Mouse (Mus musculus): ENCODE results near the gene Kcnj6.

DNA sequence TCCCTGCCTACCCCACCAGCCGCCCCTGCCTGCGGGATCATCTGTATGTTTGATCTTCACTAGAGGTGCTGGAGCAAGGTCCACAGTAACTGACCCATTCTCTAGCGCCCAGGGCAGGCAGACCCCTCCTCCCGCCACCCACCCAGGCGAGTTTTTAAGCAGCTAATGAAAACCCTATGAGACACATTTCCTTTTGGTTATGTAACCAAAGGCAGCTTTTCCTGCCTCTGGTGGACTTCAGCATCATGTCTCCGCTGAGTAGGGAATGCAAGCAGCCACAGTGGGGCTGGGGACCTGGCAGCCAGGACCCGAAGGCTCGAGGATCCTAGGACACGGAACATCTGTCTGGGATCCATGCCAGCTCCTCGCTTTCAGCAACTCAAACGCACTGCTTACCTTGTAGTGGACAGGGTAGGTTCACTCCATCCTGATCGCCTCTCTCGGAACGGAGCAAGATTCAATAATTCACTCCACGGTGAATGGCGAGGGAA is 665 bp downstream of the Kcnj6 start:
- TF ChIP-seq CTCF (IDR thresholded peaks at IDR 0.05; ENCODE audit: borderline replicate concordance, control insufficient read depth, extremely low read depth, insufficient read depth, low read length, poor library complexity) (no peak), POLR2A (IDR thresholded peaks at IDR 0.05; ENCODE audit: control insufficient read depth, extremely low read depth, insufficient read depth, low read length, poor library complexity) (no peak)

Data from thymus, adult 2 months (tissue).